Mouse (Mus musculus) myocyte (in vitro differentiated cells): Measurements from ENCODE around the gene Ptcd1. TPM values are rescaled to one million over a fixed set of nuclear protein-coding genes. Genes with fewer than 3 reads are reported as not detected.
A peak's percentile ranks its signal among the peaks of the same experiment; 100 is the strongest.
"Not testable (repeated sequence)": the region's sequence is repeated elsewhere in the genome, so short reads cannot be mapped to it uniquely, and the experiment has no call there.

Experiments used
- H3K27me3 ChIP-seq: one replicate; pipeline ENCODE4 v1.6.1; 2011; ENCODE audit not compliant: control insufficient read depth, insufficient read depth, insufficient read length
- H3K36me3 ChIP-seq: one replicate; pipeline ENCODE4 v1.6.1; 2011; ENCODE audit not compliant: control insufficient read depth, insufficient read depth
- H3K4me2 ChIP-seq: one replicate; pipeline ENCODE4 v1.6.1; 2011; ENCODE audit warnings: low read depth, control low read depth
- H3K4me3 ChIP-seq: one replicate; pipeline ENCODE4 v1.5.1; 2011; ENCODE audit warnings: mild to moderate bottlenecking, control low read depth, moderate library complexity
- H3K79me2 ChIP-seq: one replicate; pipeline ENCODE4 v1.6.1; 2011; ENCODE audit not compliant: control insufficient read depth, insufficient read depth
- H3ac ChIP-seq: one replicate; pipeline ENCODE4 v1.6.1; 2011; ENCODE audit not compliant: control insufficient read depth, insufficient read length
- CEBPB ChIP-seq: IDR thresholded peaks from 2 replicates; pipeline ENCODE4 v1.6.1; 2011; ENCODE audit warnings: mild to moderate bottlenecking, moderate library complexity; ENCODE audit not compliant: poor library complexity, insufficient read depth, severe bottlenecking
- E2F4 ChIP-seq: IDR thresholded peaks from one replicate; pipeline ENCODE4 v1.6.1; 2011; ENCODE audit warnings: mild to moderate bottlenecking, control low read depth, moderate library complexity; ENCODE audit not compliant: insufficient read depth
- MYOD1 ChIP-seq, 3 experiments: IDR thresholded peaks; one replicate each; pipeline ENCODE4 v1.6.1; 2011; ENCODE audit warnings: control low read depth in 2 of 3, low read depth in 2 of 3, mild to moderate bottlenecking in 2 of 3, moderate library complexity in 1 of 3; ENCODE audit not compliant: insufficient read length in 2 of 3, control insufficient read depth in 1 of 3
- MYOG ChIP-seq, 3 experiments: IDR thresholded peaks; one replicate each; pipeline ENCODE4 v1.6.1; 2011; ENCODE audit warnings: control low read depth in 2 of 3, low read depth in 2 of 3, mild to moderate bottlenecking in 2 of 3; ENCODE audit not compliant: insufficient read length in 2 of 3, control insufficient read depth in 1 of 3, insufficient read depth in 1 of 3
- POLR2A ChIP-seq: IDR thresholded peaks from one replicate; pipeline ENCODE4 v1.6.1; 2011; ENCODE audit warnings: low read depth, mild to moderate bottlenecking, control low read depth, moderate library complexity; ENCODE audit not compliant: insufficient read length
- POLR2AphosphoS2 ChIP-seq: IDR thresholded peaks from one replicate; pipeline ENCODE4 v1.6.1; 2011; ENCODE audit warnings: low read depth, control low read depth; ENCODE audit not compliant: insufficient read length
- REST ChIP-seq: IDR thresholded peaks from one replicate; pipeline ENCODE4 v1.6.1; 2011; ENCODE audit warnings: mild to moderate bottlenecking, control low read depth, moderate library complexity; ENCODE audit not compliant: insufficient read depth, insufficient read length
- SRF ChIP-seq: IDR thresholded peaks from one replicate; pipeline ENCODE4 v1.6.1; 2011; ENCODE audit warnings: low read depth; ENCODE audit not compliant: control insufficient read depth, insufficient read length
- TCF3 ChIP-seq: IDR thresholded peaks from one replicate; pipeline ENCODE4 v1.6.1; 2011; ENCODE audit warnings: low read depth, control low read depth; ENCODE audit not compliant: insufficient read length
- USF1 ChIP-seq: IDR thresholded peaks from one replicate; pipeline ENCODE4 v1.6.1; 2011; ENCODE audit warnings: low read depth, mild to moderate bottlenecking, control low read depth, moderate library complexity
- polyA plus RNA-seq: library from polyadenylated mRNA; unstranded; fragments of >200 nt; fragmentation: generic; extraction: Trizol; gene quantifications from one replicate; pipeline ENCODE4 v1.2.1, GENCODE M21; 2012; ENCODE audit warnings: missing spikeins

Gene Ptcd1
- polyA plus RNA-seq, 1 experiment, result 16.6 TPM

- H3K79me2 ChIP-seq, result peaks cover 67% of the 10 kb centered on the region
- H3ac ChIP-seq, result peak overlapping the region; percentile 68
- TF ChIP-seq E2F4 (no peak), MYOD1 (IDR thresholded peaks at IDR 0.05; ENCODE audit: control insufficient read depth in 1 of 3, insufficient read length in 2 of 3, low read depth in 2 of 3) (peak in 1 of 3 experiments; percentile 9)
Observed at GRCm38 (mm10) chr5:145138836-145139235, 28.1 kb downstream of the Ptcd1 start.

DNA sequence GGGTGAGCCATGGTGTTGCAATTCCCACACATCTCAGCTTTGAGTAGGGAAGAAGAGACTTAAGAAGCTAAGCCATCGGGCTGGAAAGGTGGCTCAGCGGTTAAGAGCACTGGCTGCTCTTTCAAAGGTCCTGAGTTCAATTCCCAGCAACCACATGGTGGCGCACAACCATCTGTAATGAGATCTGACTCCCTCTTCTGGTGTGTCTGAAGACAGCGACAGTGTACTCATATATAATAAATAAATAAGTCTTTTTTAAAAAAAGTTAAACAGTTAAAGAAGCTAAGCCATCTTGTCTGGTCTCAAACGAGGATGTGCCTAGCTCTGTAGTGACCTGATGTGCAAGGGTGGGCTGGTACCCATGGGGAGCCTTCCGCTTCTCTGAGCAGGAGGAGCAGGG is 33.6 kb downstream of the Ptcd1 start:
- H3K4me2 ChIP-seq, H3K4me3 ChIP-seq: not testable (repeated sequence)
- peaks cover 38% of the 10 kb centered on the region for H3K36me3 ChIP-seq

More at GRCm38 (mm10) chr5:145138836-145139235, 28.1 kb downstream of the Ptcd1 start:
- peak overlapping the region; percentile 94 for H3K4me3 ChIP-seq
- peak overlapping the region; percentile 85 for H3K4me2 ChIP-seq
- H3K27me3 ChIP-seq, result no peaks in the 10 kb centered on the region
- H3K36me3 ChIP-seq, result peaks cover 31% of the 10 kb centered on the region

GRCm38 (mm10) chr5:145130995-145131394 is 35.9 kb downstream of the Ptcd1 start:
- no peak overlapping the region for H3K4me2 ChIP-seq
- H3K4me3 ChIP-seq, result no peak overlapping the region
- H3ac ChIP-seq, result no peak overlapping the region
- H3K79me2 ChIP-seq, result peaks cover 10% of the 10 kb centered on the region
- H3K36me3 ChIP-seq, result peaks cover 51% of the 10 kb centered on the region
- peak; percentile 56 for TF ChIP-seq POLR2AphosphoS2
- no peak for TF ChIP-seq MYOG (IDR thresholded peaks at IDR 0.05; ENCODE audit: control insufficient read depth in 1 of 3, insufficient read depth in 1 of 3, insufficient read length in 2 of 3, low read depth in 2 of 3)
- H3K27me3 ChIP-seq, result no peaks in the 10 kb centered on the region

More for the DNA sequence above, 33.6 kb downstream of the Ptcd1 start:
- H3ac ChIP-seq, H3K27me3 ChIP-seq: not testable (repeated sequence)
- peaks cover 33% of the 10 kb centered on the region for H3K79me2 ChIP-seq

GRCm38 (mm10) chr5:145130191-145130590 is 36.7 kb downstream of the Ptcd1 start:
- Histone ChIP-seq H3ac (no peak overlapping the region), H3K27me3 (no peaks in the 10 kb centered on the region), H3K36me3 (peaks cover 56% of the 10 kb centered on the region), H3K4me2 (no peak overlapping the region), H3K79me2 (peaks cover 8% of the 10 kb centered on the region), H3K4me3 (no peak overlapping the region)
- TF ChIP-seq POLR2AphosphoS2, result peak; percentile 74
- TF ChIP-seq TCF3, result no peak
- TF ChIP-seq CEBPB, result peak; percentile 49; the same call in 1 of the 2 replicates

GRCm38 (mm10) chr5:145129773-145130172 is 37.1 kb downstream of the Ptcd1 start:
- not testable (repeated sequence) for H3K4me3 ChIP-seq, H3K4me2 ChIP-seq

GRCm38 (mm10) chr5:145129124-145129523 is 37.8 kb downstream of the Ptcd1 start:
- H3K36me3 ChIP-seq, result peaks cover 54% of the 10 kb centered on the region
- peaks cover 4% of the 10 kb centered on the region for H3K79me2 ChIP-seq
- H3K4me3 ChIP-seq, result no peak overlapping the region
- no peak overlapping the region for H3K4me2 ChIP-seq
- TF ChIP-seq SRF (no peak), USF1 (no peak), POLR2AphosphoS2 (peak; percentile 72), POLR2A (no peak), REST (no peak), E2F4 (no peak), CEBPB (no peak)
- H3K27me3 ChIP-seq, result no peaks in the 10 kb centered on the region
- no peak overlapping the region for H3ac ChIP-seq

More at GRCm38 (mm10) chr5:145129773-145130172, 37.1 kb downstream of the Ptcd1 start:
- H3ac ChIP-seq, H3K79me2 ChIP-seq, H3K27me3 ChIP-seq: not testable (repeated sequence)
- peaks cover 56% of the 10 kb centered on the region for H3K36me3 ChIP-seq

DNA sequence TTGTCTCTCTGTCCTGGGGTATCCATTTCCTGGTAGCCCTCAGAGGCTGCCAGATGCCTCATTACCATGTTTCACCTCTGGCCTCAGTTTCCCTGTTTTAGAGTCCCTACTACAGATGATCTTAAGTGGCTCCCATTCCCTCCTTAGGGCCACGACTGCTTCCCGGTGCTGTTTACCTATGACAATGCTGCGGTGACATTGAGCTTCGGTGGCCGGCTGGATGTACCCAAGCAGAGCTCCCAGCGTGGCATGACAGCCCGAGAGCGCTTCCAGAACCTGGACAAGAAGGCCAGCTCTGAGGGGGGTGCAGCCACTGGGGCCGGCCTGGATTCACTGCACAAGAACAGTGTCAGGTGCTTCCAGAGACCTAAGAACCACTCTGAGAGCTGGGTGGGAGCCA is 40.3 kb downstream of the Ptcd1 start:
- Histone ChIP-seq H3ac (no peak overlapping the region), H3K36me3 (peaks cover 47% of the 10 kb centered on the region), H3K4me3 (no peak overlapping the region), H3K4me2 (no peak overlapping the region), H3K27me3 (no peaks in the 10 kb centered on the region), H3K79me2 (peaks cover 3% of the 10 kb centered on the region)
- TF ChIP-seq MYOG (IDR thresholded peaks at IDR 0.05; ENCODE audit: control insufficient read depth in 1 of 3, insufficient read depth in 1 of 3, insufficient read length in 2 of 3, low read depth in 2 of 3), result no peak
- no peak for TF ChIP-seq SRF
- TF ChIP-seq POLR2A, result no peak
- TF ChIP-seq TCF3, result no peak
- no peak for TF ChIP-seq USF1
- TF ChIP-seq CEBPB, result no peak
